Mouse (Mus musculus) B cell, adult 62 days (primary cell): ENCODE results near the gene Trim7. TPM values are rescaled to one million over a fixed set of nuclear protein-coding genes. Genes with fewer than 3 reads are reported as not detected.

Experiments used
- total RNA-seq: library from RNA; stranded (reverse); gene quantifications from 4 replicates; pipeline ENCODE4 v1.2.4, GENCODE M21; 2023

Gene Trim7
- total RNA-seq: 188 to 225 TPM (median 193 TPM) in 4 replicates

DNA sequence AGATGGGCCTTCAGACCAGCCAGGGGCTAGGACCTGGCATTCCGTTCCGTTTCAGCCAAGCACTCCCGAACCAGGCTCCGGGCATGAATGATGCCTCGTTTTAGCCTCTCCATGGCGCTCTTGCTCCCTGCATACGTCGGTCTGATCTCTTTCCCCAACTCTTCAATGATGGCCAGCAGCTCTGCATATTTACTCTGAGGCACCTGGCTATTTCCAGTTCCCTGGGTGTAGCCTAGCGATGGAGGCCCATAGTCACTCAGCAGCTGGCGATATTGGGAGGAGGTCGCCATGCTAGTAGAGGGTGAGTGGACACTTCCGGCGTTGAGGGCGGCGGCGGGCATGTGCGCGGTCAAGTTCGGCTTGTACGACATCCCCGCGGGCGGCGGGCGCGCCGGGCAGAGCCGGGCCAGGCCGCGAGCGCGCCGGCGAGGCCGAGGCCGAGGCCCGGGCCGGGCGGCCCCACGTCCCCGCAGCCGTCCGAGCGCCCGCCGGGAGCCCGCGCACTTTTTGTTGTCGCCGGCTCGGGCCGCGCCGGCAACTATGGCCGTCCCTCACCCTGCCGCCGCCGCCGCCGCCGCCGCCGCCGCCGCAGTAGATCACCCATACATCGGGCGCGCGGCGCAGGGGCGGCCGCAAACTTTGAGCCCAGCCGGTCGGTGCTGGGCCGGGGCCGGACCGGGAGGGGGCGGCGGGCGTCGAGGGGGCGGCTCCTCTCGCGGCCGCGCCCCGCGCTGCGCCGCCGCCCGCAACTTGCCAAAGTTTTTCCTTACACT, at the start of gene Trim7, which contains the start of gene Gm12184:
Gene Trim7 (plus strand): TSS at position 162 of the 773 bp plus-strand sequence.
Gene Gm12184 (minus strand): TSS at position 677 of the 773 bp plus-strand sequence.

DNA sequence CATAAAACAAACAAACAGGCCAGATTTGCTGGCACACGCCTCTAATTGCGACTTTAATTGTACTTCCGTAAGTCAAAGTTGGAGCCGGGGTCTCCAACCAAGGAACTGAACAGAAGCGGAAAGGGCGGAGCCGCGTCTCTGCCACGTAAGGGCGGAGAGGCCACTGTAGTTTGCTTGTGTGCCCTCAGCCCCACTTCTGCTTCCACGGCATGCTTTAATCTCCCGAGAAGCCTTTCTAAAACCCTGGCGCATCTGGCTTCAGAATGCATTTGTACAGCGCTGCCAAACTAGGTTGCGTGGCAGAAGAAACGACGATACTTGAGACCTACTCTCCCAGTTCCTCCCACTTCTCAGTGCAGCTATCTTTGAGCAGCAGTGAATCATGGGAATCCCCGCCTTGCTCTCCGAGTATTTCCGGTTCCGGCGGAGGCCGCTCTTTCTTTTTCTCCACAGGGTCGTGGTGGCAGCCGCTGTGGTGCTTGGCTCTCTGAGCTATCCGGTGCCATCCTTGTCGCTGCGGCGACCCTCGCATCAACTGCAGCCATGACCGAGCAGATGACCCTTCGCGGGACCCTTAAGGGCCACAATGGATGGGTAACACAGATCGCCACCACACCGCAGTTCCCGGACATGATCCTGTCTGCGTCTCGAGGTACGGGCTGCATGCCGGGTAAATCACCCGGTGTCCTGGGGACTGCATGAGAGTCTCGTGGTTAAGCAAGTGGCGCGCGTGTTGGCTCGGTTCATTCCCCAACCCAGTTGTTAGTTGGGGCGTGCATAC, 25.8 kb upstream of the Trim7 start, which contains the start of gene Rack1:
Gene Rack1 (plus strand): TSS at position 412 of the 781 bp plus-strand sequence.

GRCm38 (mm10) chr11:48816800-48817665, 8.9 kb upstream of the Trim7 start, which contains the start of gene Trim41:
Trim41 (minus strand) TSS chr11:48817353.

DNA sequence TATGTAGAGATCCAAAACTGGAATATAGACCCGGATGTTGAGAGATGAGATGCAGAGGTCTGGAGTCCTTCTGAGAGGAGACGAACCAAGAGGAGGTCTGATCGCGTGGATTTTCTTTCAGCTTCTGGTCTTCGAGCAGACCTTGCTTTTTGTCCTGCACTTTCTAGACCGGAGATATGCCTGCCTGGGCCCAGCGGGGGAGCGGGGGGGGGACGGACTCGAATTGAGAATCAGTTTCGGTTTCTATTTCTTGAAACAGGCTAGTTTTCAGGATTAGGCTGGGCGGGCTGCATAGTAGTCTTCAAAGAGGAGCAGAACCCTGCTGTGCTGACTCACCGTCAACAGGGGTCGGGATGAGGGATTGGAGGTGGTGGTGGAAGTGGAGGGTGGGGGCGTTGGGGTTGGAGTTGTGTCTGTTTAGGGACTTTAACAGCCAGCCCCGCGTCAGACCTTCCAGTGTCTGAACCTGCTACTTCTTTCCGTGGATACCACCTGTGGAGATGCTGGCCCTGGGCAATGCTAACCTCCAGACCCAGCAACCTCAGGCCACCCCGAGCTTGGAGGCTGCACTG, 45.3 kb downstream of the Trim7 start, which contains the start of gene Irgm1:
Gene Irgm1 (minus strand): TSS at position 483 of the 572 bp plus-strand sequence.

Other genes with a start within 250 kb of the Trim7 start
- 1,432 to 1,495 TPM (median 1,461 TPM) in 4 replicates for gene Rack1, start 25.8 kb upstream of the Trim7 start, total RNA-seq
- 47.6 to 65.5 TPM (median 60.9 TPM) in 4 replicates for gene Trim41, start 8.8 kb upstream of the Trim7 start, total RNA-seq
- gene Gm12184, start 515 bp downstream of the Trim7 start, total RNA-seq: 1.1 to 2.7 TPM (median 1.9 TPM) in 4 replicates
- 31.4 to 36.4 TPM (median 33.1 TPM) in 4 replicates for gene Irgm1, start 45.5 kb downstream of the Trim7 start, total RNA-seq
- gene Gm5431, start 76.1 kb downstream of the Trim7 start, total RNA-seq: 7.8 to 9.3 TPM (median 8.2 TPM) in 4 replicates
- gene Psme2b, start 120.0 kb downstream of the Trim7 start, total RNA-seq: 39.6 to 52.4 TPM (median 51.4 TPM) in 4 replicates
- gene Olfr56, start 152.7 kb downstream of the Trim7 start, total RNA-seq: 0.20 to 0.22 TPM (median 0.21 TPM) in 3 of 4 replicates, not detected in the other
- gene 9930111J21Rik1, start 153.3 kb downstream of the Trim7 start, total RNA-seq: 85.4 to 97.4 TPM (median 92.0 TPM) in 4 replicates
- gene Gm12185, start 166.1 kb downstream of the Trim7 start, total RNA-seq: 1.5 to 2.7 TPM (median 1.6 TPM) in 4 replicates
- gene Tgtp1, start 168.0 kb downstream of the Trim7 start, total RNA-seq: 0.75 to 2.1 TPM (median 1.5 TPM) in 4 replicates
- 113 to 124 TPM (median 119 TPM) in 4 replicates for gene 9930111J21Rik2, start 225.1 kb downstream of the Trim7 start, total RNA-seq
- 2.7 to 8.7 TPM (median 4.8 TPM) in 4 replicates for gene Tgtp2, start 238.1 kb downstream of the Trim7 start, total RNA-seq